In the genomic region with DNA sequence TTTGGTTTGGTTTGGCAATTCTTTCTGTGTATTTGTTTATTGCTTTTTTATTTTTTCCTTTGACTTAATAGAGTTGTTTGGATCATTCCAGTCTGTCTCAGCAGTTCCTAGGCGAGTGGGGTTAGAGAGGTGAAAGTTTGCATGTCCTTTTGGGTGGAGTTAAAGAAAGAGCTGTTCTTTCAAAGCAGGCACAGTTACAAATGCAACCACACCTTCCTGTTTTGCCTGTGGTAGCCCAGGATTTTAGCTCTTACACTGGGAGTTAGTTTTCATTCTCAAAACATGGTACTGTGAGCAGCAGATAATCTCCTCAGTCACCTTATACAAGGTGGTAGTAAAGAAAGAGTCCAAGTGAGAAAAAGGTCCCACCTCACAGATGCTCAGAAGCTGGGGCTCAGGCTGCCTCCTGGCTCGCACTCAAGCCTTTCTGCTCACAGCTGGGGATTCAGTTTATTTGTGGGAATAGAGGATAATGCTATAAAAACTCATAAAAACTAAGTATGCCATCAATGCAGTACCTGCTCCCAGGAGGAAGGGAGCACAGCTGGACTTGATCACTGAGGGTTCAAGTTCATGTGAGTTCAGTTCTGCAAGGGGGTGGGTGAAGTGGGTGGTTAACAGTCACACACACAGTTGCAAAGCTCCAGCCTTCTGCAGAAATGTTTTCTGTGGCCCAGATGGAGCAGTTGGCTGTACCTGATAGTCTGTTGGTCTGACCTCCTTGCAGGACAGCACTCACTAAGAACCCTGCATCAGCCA, we compare ENCODE assay signal across 27 mouse cellular contexts.
DNase-seq lines count a peak whose midpoint lies in the region; ATAC-seq and TF ChIP-seq lines count a peak whose summit lies in the region.
"Had no signal": no experiment of that assay in that cellular context is flagged by ENCODE, and none has a peak within 500 bp of the region (broad histone marks: within the 10 kb centered on the region; RNA-seq: fewer than 3 reads in every experiment).

No protein-coding gene starts in this region.

- DNase-seq in gastrocnemius, adult 2 months: no peak
- DNase-seq in gastrocnemius, postnatal 10 days: no peak
- peak; percentile 66 for DNase-seq in NIH3T3 (ENCODE audit: low read depth)
- DNase-seq in urinary bladder, postnatal 4 days (ENCODE audit: low spot score in 2 of 2): no peak
- DNase-seq in frontal cortex, postnatal 36 days (ENCODE audit: low spot score in 2 of 2): no peak
- DNase-seq: adrenal gland, postnatal 10 days; cerebellum, adult 11 months; cerebellum, postnatal 10 days; heart, adult 2 months; heart, postnatal 4 days; liver, embryonic 13.5 days; spleen, adult 18-20 months; thymus, adult 2 months had no signal

- intact Hi-C loops in gastrocnemius, adult 2 months (cut with DNase I): no loop called here

- H3K4me3 ChIP-seq in gastrocnemius, adult 2 months: no peak overlapping the region
- no peak overlapping the region for H3K4me3 ChIP-seq in embryonic fibroblast, embryonic 13.5 days (ENCODE audit: insufficient read depth, low read length)
- H3K4me3 ChIP-seq: erythroblast, embryonic 14.5 days; heart, adult 2 months; heart, embryonic 15.5 days; kidney, embryonic 15.5 days; liver, embryonic 13.5 days; lung, embryonic 15.5 days; midbrain, embryonic 15.5 days; myocyte had no signal

- TF ChIP-seq POLR2A in embryonic fibroblast, embryonic 13.5 days (IDR thresholded peaks at IDR 0.05; ENCODE audit: low read depth, low read length): no peak

- H3K4me1 ChIP-seq in embryonic fibroblast, embryonic 13.5 days (ENCODE audit: control insufficient read depth, insufficient read depth, low read length): peaks cover 23% of the 10 kb centered on the region
- H3K4me1 ChIP-seq: liver, embryonic 13.5 days had no signal

- no peak for TF ChIP-seq CTCF in gastrocnemius, adult 2 months (IDR thresholded peaks at IDR 0.05)
- no peak for TF ChIP-seq CTCF in embryonic fibroblast, embryonic 13.5 days (IDR thresholded peaks at IDR 0.05; ENCODE audit: borderline replicate concordance, insufficient read depth, low read length)

- H3K27ac ChIP-seq in gastrocnemius, adult 2 months: peak overlapping the region; percentile 5; the same call in 1 of the 2 replicates
- H3K27ac ChIP-seq in embryonic fibroblast, embryonic 13.5 days (ENCODE audit: insufficient read depth, low read length): peak overlapping the region; percentile 24; the same call in 1 of the 2 replicates
- H3K27ac ChIP-seq: heart, adult 2 months; heart, embryonic 15.5 days; kidney, embryonic 15.5 days; liver, embryonic 13.5 days; lung, embryonic 15.5 days; macrophage; midbrain, embryonic 15.5 days had no signal

- peak; percentile 34 for ATAC-seq in megakaryocyte progenitor cell, adult 5-6 weeks (replicated peaks; ENCODE audit: poor library complexity)
- ATAC-seq: activated CD4-positive, CD25-positive, alpha-beta regulatory T cell, adult 4 months; CD4-positive, CD25-positive, alpha-beta regulatory T cell, adult 4 months; forebrain, embryonic 14.5 days; hindbrain, embryonic 16.5 days; intestine, embryonic 16.5 days; midbrain, embryonic 15.5 days had no signal
